Mouse (Mus musculus) spleen, postnatal 10 days (tissue): ENCODE results near the gene Fancc.
"Not testable (repeated sequence)": the region's sequence is repeated elsewhere in the genome, so short reads cannot be mapped to it uniquely, and the experiment has no call there.

Source experiments
- DNase-seq, 2 experiments: peaks; one replicate each; pipeline ENCODE4 v3.0.0; 2021 to 2022; ENCODE audit warnings: low spot score in 2 of 2

The Fancc gene

DNA sequence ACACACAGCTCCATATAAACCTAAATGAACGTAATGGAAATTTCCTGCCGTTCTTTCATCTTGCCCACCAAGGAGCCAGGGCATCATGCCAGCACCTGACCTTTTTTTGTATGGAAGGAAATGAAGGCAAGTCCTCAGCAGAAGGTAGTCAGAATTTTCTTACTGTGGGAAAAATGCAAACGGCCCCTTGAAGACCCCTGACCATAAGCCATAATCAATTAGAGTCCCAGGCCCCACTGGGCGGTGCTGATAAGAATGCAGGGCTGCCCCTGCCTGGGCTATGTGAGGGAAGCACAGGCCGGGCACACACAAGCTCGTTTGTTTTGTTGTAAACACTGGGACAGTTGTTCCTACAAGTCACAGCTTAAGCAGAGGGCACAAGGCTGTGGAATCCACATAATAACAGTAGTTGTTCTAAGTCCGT, 179.4 kb downstream of the Fancc start:
- DNase-seq, result no peak

DNA sequence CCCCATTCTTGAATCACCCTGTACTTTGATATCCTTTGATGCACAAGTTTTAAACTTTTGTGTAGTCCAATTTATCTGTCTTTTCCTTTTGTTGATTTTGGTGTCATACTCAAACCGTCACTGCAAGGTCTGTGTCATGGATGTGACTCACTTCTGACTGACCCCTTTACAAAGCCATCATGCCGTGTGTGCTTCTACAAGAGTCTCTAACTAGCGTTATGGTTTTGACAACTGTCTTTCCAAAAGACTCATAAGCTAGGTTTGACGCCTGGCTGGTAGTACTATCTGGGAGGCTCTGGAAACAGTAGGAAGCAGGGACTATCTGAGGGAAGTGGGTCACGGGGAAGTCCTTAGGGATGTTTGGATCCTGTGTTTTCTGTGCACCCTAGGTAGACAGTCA, 180.7 kb downstream of the Fancc start:
- no peak for DNase-seq

DNA sequence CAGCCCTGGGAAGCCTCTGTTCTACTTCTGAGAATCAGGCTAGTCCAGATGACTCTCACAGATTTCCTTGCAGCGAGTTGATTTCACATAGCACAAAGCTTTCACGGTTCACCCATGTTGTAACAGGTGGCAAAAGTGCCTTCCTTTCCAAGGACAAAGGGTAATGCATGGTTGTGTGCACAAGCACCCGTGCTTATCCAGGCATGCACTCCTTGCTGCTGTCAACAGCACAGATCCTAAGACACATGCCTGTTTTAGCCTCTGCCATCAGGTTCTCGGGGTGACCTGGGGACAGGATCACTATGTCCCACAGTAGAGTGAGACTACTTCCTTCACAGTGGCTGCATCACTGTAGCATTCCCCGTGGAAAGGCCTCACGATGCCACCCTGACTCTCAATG, 181.3 kb downstream of the Fancc start:
- no peak for DNase-seq

DNA sequence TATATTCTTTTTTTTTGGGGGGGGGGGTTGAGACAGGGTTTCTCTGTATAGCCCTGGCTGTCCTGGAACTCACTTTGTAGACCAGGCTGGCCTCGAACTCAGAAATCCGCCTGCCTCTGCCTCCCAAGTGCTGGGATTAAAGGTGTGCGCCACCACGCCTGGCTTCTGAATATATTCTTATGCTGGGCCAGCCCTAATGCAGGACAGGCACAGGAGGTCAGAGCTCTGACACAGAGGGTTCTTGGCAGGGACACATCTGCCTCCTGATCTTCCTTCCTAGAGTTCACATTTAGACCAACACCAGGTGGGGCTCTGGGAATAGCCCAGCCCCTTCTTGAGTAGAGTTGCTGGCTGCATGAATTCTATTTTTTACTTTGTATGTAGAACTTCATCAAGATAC, 182.0 kb downstream of the Fancc start:
- DNase-seq, result not testable (repeated sequence)

DNA sequence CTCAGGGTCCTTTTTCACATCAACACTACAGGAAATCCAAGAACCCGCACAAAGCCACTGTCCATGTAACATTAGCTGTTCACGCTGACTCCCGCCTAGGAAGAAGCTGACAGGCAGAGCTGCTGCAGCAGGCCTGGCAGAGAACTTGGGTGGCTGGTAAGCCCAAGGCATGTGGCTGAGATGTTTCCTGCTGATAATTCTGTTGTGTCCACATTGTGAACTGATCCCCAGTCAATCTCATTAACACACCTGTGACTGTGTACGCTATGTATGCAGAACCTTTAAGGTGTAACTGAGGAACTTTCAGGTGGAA, 182.5 kb downstream of the Fancc start:
- no peak for DNase-seq

DNA sequence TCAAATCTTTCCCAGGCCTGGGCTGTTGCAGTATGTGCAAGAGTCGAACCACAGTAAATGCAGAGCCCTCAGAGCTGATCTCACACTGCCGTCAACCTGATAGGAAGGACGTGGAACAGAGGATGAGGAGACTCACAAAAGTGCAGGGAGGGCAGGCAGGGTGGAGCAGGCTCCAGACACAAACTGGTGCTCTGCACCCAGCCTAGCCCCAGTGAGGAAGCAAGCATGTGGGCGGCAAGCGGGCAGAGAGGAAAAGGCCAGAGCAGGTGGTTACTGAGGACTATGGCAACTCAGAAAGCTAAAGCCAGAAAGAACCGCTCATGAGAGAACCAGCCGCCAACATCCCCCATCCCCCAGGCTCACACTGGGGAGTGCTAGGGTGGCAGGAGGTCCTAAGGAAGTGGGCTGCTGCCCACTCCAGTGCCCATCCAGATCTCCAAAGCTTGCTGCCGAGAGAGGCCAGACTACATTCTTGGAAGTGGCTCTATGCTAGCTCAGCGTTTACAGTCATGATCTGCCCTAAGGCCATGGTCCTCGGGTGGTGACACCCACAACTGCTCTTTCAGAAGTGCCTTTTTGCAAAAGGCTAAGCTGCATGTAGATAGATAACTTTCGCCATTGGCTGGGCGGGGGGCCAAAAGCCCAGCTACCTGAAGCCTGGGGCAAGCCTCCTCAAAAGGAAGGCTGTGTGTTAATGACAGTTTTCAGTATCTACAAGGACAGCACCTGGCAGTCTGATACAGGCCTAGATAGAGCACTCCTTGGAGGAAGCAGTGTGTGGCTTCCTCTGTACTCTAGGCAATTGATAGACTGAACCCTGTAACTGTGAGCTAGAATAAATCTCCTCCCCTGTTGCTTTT, 183.1 kb downstream of the Fancc start:
- DNase-seq, result no peak

DNA sequence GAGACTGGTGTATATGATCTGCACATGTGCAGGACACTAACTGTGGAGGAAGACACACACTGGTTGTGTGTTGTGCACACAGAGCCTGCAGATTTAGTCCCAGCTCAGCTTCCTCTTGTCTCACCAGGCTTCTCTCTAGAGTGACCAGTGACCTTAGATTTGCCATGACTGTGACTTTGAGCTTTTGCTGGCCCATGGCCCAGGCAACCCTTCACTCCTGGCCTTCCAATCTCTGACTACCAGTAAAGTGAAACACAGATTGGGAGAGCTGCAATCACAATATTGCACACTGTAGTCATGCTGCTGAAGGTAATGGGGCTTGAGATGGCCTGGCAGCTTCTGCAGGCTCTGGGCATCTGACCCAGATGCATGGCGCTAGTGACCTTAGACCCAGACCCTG, 183.8 kb downstream of the Fancc start:
- no peak for DNase-seq

DNA sequence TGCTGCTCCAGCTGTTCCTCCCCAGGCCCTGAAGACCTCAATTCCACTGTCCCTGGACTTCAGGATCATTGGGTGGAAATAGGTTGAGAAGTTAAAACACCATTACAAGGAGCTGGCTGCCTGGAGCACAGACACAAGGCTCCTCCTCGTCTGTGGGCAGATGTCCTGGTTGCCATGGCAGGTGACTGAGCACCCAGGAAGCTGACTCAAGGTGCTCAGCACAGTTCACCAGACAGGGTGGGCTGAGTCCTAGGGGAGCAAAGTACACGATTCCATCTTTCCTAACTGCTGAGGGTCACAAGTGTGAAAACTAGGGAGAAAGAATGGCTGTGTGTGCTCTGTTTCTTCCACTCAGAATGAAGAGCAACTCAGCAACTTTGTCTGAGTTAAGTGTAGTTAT, 185.9 kb downstream of the Fancc start:
- no peak for DNase-seq

DNA sequence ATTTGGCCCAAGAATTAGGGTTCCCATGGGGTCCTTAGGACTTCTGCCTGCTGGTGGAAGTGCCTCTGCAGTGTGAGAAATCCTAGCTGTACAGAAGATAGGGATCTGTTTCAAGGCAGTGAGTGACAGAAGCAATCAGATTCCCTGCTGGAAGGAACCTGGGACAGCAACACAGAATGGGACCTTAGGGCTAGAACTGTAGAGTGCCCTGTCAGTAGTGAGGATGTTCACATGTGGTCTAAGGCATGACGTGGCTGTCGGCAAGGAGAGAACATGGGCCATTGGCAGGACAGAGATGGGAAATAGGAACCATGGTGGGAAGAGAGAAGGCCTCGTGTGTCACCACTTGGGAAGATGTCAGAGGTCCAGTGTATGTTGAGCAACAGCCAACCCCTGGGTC, 187.5 kb downstream of the Fancc start:
- DNase-seq, result no peak

DNA sequence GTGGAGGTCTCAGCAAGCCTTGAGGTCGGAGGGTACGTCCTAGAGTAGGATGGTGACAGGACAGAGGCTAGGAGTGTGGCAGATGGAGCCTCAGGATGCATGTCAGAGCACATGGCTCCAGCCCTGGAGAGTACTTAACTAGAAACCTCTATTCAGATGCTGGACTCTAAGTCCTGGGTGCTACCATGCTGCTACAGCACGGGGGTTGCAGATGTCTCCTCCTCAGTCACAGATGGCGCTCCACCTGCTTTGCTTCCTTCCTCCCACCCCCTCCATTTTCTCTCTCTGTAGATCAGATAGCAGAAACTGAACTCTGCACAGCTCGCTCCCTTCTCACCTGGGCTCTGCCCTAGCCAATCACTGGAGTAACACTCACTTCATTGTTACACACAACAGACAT, 190.3 kb downstream of the Fancc start:
- DNase-seq, result no peak

DNA sequence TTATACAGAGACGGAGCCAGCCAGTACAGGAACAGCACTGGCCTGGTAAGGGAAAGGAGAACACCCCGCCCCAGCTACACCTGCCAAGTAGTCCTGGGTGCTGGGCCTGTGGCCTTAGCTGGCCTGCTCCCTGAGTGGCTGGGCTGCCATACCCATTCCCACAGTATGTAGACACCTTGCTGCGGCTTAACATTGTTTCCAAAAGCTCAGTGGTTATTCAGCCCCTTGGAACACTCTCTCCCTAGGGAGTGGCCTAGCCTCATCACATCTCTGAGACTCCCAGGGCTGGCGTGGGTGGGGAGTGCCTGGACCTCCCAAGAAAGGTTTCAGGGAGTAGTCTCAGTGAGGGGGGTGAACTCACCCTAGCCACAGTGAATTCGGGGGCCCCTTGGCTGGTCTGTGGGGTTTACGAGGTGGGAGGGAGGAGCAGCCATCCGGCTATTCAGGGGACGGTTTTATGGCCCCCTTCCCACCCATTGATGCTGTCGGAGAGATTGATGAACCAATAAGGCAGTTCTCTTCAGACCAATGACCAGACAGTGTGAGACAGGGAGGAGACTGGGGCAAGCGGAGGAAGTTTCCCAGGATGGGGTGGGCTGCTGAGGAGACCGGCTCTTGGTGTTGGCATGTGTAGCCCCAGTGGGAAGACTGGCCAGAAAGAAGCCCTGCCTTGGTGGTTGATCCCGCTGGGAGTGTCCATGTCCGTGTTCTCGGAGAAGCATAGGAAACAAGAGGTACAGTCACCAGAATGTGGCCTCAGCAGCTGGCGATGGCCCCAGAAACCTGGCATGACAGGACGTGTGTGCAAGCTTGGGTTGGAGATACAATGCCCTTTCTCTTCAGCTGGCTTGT, 191.7 kb downstream of the Fancc start:
- DNase-seq, result no peak

DNA sequence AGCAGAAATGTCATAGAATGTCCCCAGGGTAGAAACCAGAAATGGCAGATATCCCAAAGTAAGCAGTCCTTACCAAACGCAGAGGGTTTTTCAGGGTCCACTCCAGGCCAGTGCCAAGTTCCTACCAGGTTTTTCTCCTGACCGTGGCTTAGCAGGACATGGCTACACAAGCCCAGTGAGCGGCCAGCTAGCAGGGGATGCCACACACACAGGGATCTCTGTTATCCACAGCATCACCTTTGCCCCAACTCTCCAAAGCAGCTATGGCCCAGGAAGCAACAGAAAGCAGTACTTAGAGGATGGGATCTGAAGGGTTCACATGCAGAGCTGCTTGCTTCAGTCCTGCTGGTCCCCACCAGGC, 192.3 kb downstream of the Fancc start:
- DNase-seq, result no peak

DNA sequence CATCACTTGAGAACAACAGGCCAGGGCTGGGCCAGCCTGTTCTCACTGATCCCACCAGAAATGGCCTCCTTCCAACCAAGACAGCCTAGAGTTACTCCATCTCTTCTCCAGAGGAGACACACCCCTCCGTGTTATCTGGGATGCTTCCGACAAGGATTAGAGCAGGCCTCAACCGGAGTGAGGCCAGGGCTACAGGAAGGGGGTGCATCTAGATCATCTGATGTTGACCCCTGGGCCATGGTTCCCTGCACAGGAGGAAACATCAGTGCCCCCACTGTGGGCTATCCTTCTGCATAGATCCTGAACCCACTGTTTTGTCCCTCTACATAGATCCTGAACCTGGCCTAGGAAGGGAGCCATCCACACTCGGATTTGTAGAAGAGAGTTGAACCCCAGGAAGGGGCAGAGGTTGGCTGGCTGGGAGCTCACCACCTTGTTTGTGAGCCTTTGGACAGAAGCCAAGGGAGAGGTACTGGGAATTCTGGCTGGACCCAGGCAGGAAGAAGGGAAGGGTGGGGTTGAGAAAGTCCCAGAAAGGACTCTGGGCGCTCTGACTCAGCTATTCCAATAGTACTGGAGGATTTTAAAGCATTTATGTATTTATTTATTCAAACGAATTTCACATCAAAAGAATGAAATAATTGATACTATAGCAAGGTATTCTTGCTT, 192.8 kb downstream of the Fancc start:
- no peak for DNase-seq

DNA sequence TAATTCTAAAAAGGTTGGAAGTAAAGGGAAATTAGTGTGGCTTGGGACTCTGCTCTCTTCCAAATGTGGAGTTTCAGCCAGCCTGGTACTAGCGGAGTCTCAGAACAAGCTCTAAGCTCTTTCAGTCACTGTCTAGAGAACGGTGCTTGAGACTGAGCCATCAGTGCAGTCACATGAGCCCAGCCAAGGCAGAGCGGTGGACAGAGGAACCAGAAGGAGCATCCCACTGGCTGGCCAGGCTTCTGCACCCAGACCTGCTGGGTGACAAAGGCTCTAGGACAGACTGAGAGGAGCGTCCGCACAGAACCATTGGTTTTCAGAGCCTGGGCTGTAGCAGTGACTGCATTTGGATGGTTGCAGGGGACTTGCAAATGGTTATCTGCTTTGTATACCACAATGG, 194.7 kb downstream of the Fancc start:
- DNase-seq, result no peak

DNA sequence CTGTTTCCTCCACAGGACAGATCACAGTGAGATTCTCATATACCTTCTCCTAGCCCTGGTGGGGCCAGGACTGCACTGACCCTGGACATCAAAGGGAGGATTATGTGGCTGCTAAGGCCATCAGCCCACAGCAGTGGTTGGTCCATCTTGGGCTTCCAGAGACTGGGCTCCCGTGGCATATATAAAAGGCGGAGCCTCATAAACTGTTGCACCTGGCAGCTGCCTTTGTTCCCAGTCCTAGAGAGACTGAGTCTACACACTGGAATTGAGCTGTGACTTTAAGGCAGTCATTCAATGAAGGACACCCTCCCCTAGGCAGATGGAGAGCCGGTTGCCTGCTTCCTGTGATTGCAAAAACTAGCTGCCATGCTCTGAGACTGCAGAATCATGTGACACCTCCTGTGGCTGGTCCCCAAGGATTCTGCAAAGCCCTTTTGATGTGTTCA, 195.3 kb downstream of the Fancc start:
- no peak for DNase-seq

DNA sequence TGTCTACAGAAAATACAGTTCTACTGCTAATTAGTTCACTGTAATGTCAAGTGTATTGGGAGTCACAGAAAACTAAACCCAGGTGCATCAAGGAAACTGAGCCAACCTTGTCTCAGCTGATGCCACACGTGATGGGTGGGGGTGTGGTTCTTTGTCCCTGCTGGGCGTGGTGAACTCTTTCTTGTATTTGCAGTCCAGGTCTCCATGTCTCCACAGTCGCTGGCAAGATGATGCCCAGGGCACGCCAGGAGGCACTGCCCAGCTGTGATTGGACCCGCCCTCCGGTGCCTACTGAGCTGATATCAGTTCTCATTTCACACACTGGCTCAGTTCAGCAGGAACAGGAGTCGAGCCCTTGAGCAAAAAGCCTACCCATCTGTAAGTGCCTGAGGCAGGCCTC, 196.1 kb downstream of the Fancc start:
- no peak for DNase-seq

DNA sequence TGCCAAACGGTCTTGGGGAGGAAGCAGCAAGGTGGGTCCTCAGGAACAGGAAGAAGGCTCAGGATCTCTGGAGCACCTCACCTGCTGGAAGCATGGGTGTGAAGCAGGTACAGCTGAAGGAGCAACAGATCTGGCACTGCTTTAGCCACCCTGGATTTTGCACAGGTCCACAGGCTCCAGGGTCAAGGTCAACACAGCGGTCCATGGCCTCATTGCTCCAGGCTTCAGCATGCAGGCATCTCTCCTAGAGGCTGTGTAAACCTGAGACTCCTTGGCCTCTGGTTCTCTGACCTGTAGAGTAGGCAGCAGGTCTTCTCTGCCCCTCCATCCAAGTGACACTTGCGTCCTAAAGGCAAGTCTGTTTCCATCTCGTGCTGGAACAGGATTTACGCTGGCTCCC, 198.1 kb downstream of the Fancc start:
- DNase-seq, result no peak

DNA sequence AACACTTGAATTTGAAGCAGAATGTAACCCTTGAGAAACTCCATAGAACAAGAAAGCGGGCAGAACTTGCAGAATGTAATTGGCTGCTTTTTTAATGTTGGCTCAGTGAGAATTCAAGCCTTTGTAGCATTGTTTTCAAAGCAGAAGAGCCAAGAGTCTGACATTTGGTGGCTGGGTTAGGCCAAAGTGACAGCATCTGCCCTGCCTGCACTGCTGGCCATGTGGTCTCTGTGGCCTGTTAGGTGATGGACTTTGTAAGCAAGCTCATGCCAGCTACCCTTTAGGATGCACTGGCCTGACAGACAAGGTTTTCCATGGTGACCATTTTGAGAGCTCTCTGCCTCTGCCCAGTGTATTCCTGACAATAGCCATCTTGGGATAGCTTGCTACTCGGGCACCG, 199.1 kb downstream of the Fancc start:
- no peak for DNase-seq

DNA sequence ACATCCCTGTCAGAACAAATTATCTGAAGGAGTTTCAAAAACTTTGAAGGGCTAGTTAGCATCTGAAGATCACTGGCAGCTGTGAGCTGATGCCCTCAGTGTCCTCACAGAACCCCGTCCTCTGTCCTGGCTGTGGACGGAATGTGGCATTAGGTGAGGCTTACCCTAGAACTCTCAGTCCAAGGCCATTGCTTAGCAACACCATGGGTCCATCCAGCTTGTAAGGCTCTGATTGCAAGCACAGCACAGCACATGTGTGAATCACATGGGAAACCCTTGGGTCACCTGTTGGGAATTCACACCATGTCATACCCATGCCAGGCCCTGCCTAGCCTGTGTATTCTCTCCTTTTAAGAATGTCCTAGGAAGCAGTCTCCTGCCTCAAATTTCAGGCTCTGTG, 200.1 kb downstream of the Fancc start:
- no peak for DNase-seq

DNA sequence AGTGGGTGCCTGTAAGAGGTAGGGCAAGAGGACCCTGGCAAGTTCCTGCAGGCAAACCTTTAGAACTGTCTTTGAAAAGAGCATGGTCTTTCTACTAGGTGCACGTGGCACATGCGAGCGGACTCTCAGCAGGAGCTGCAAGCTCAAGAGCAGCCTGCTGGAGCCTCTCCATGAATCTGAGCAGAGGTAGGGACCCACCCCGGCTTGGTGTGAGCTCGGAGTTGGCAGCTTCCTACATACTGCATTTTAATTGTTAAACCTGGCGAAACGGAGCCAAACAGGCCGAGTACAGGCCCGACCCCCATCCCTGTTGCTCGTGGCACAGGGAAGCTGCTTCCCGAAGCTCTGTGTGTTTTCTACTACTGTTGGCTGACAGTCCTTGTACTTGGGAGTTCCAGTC, 200.8 kb downstream of the Fancc start:
- no peak for DNase-seq

DNA sequence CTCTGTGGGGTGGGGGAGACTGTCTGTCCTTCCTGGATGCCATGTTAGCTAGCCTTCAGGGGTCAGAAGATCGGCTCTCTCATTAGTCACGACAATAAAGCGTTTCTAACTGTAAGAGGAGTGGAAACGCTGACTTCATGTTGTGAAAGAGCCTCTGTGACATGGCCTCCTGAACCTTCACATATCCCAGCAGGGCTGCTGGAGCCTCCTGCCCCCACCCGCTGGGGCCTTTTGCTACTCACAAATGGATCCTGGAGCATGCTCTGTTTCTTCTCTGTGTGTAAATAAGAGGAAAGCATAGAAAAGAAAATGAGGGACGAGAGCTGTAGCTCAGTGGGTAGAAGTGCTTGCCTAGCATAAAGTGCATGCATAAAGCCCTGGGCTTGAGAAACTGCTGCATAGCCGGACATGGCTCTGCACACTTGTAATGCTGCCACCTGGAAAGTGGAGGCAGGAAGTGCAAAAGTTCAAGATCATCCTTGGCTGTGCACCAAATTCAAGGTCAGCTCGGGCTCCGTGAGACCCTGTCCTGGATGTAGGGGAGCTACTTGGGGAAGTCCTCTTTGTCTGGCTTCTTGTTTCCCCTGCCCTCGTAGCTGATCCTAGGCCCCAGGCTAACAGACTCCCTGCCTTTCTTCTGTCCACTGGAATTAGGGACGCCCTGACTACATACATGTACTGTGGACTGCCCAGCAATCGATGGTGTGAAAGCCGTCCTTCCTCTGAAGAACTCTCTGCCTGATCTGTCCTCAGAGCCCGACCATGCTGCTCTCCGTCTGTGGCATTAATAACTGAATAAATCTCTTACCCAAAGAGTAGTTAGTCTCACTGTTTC, 202.5 kb downstream of the Fancc start:
- no peak for DNase-seq

DNA sequence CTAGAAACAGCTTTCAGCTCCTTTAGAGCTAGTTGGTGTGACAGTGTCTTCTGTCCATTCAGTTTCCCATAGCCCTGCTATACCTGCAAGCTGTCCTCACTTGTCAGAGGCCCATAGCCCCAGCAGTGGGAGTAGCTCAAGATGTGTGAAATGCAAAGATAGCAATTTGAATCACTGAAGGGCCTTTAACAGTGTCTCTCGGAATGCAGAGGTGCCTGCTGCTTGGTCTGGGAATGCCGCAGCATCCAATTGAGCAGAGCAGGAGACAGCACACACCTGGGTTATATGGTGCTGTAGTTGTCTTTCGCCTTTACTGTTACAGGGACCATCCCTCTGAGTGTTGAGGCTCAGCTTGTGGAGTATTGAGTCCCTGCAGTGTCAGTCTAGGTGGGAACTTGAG, 203.4 kb downstream of the Fancc start:
- no peak for DNase-seq
